Mouse (Mus musculus): ENCODE results near the gene Capg.

DNA sequence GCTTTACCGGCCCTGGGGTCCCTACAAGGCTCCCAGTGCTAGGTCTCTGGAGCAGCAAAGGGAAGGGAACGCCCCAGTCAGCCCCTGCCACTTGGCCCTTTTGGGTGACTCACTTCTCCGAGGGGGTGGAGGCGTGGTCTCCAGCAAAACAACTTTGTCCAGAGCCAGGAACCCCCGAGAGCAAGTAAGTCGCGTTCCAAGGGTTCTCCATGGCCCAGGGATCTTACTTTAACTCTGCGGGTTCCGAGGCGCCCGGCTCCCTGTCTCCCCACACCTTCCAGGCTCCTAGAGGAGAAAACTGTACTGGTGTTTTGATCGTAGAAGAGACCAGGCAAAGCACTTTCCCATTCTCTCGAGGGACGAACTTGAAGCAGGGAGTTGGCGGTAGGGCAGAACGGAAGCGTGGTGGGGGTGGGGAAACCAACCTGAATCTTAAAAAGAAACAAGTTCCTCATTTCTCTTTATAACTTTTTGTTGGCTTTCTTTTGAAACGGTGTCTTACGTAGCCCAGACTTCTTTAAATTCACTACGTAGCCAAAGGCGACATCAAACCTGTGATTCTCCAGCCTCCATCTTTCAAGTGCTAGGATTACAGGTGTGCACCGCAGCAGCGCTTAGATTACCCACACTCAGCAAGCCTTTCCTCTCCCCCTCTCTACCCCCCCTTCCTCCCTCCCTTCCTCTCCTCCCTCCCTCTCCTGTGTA lies at the start of gene Capg:
- TF ChIP-seq CTCF (IDR thresholded peaks at IDR 0.05; ENCODE audit: low read depth) (no peak), EP300 (optimal IDR thresholded peaks at IDR 0.05) (no peak)

Measured in stomach, postnatal 0 days (tissue).